In genomic region chr13:81663566-81664330, GRCm38 (mm10) we compare ENCODE assay signal across 11 mouse cellular contexts. TPM values are rescaled to one million over a fixed set of nuclear protein-coding genes. Genes with fewer than 3 reads are reported as not detected.
DNase-seq lines count a peak whose midpoint lies in the region; ATAC-seq and TF ChIP-seq lines count a peak whose summit lies in the region.
"Had no signal": no experiment of that assay in that cellular context is flagged by ENCODE, and none has a peak within 500 bp of the region (broad histone marks: within the 10 kb centered on the region; RNA-seq: fewer than 3 reads in every experiment).

No protein-coding gene starts in this region.

- TF ChIP-seq CTCF in G1E (IDR thresholded peaks at IDR 0.05; ENCODE audit: low read depth, low read length), result no peak
- TF ChIP-seq CTCF in intestine, postnatal 0 days (IDR thresholded peaks at IDR 0.05; ENCODE audit: low read depth), result no peak

- WGBS in hindbrain, embryonic 14.5 days, result 83% methylated on average over 12 of the region's 12 CpGs
- WGBS in hindbrain, embryonic 12.5 days, result 88% methylated on average over 12 of the region's 12 CpGs
- 83% methylated on average over 12 of the region's 12 CpGs for WGBS in intestine, postnatal 0 days
- WGBS in kidney, embryonic 14.5 days, result 88% methylated on average over 12 of the region's 12 CpGs

- no peaks in the 10 kb centered on the region for H3K27me3 ChIP-seq in hindbrain, embryonic 14.5 days (ENCODE audit: control insufficient read depth, insufficient read depth, low read length)
- H3K27me3 ChIP-seq in hindbrain, embryonic 12.5 days, result no peaks in the 10 kb centered on the region
- H3K27me3 ChIP-seq in G1E (ENCODE audit: insufficient read depth, low read length), result no peaks in the 10 kb centered on the region
- no peaks in the 10 kb centered on the region for H3K27me3 ChIP-seq in intestine, postnatal 0 days (replicated peaks; ENCODE audit: control insufficient read depth, insufficient read depth, low read length)
- H3K27me3 ChIP-seq in kidney, embryonic 14.5 days (ENCODE audit: control insufficient read depth, insufficient read depth, low read length), result no peaks in the 10 kb centered on the region
- H3K27me3 ChIP-seq: kidney, embryonic 15.5 days; Patski had no signal

- no peak overlapping the region for H3K9ac ChIP-seq in hindbrain, embryonic 14.5 days
- H3K9ac ChIP-seq in hindbrain, embryonic 12.5 days, result no peak overlapping the region
- no peak overlapping the region for H3K9ac ChIP-seq in intestine, postnatal 0 days (ENCODE audit: low read depth, low read length)
- no peak overlapping the region for H3K9ac ChIP-seq in kidney, embryonic 14.5 days (ENCODE audit: low read depth, low read length)
- H3K9ac ChIP-seq: kidney, embryonic 15.5 days had no signal

- no peak for DNase-seq in hindbrain, embryonic 14.5 days (ENCODE audit: low spot score)
- DNase-seq in G1E (ENCODE audit: low spot score), result peak; percentile 64
- DNase-seq in cerebellum, adult 9-10 months, result peak; percentile 57
- no peak for DNase-seq in adrenal gland, adult 8-10 months
- no peak for DNase-seq in MN1 (ENCODE audit: low spot score)
- DNase-seq: gastrocnemius, postnatal 14 days had no signal

- H3K9me3 ChIP-seq in hindbrain, embryonic 14.5 days (ENCODE audit: control insufficient read depth, low read length), result no peaks in the 10 kb centered on the region
- H3K9me3 ChIP-seq in hindbrain, embryonic 12.5 days (replicated peaks), result no peaks in the 10 kb centered on the region
- H3K9me3 ChIP-seq in G1E (replicated peaks), result no peaks in the 10 kb centered on the region
- H3K9me3 ChIP-seq in intestine, postnatal 0 days (ENCODE audit: control insufficient read depth), result no peaks in the 10 kb centered on the region
- no peaks in the 10 kb centered on the region for H3K9me3 ChIP-seq in kidney, embryonic 14.5 days (ENCODE audit: control insufficient read depth, low read length)
- H3K9me3 ChIP-seq: kidney, embryonic 15.5 days had no signal

- H3K27ac ChIP-seq in hindbrain, embryonic 14.5 days, result no peak overlapping the region
- no peak overlapping the region for H3K27ac ChIP-seq in hindbrain, embryonic 12.5 days
- no peak overlapping the region for H3K27ac ChIP-seq in intestine, postnatal 0 days (ENCODE audit: low read depth, low read length)
- no peak overlapping the region for H3K27ac ChIP-seq in kidney, embryonic 14.5 days (ENCODE audit: low read depth, low read length)
- H3K27ac ChIP-seq: kidney, embryonic 15.5 days had no signal

- peaks cover 51% of the 10 kb centered on the region for H3K36me3 ChIP-seq in hindbrain, embryonic 14.5 days (replicated peaks; ENCODE audit: control insufficient read depth, insufficient read depth)
- peaks cover 37% of the 10 kb centered on the region for H3K36me3 ChIP-seq in hindbrain, embryonic 12.5 days
- H3K36me3 ChIP-seq in G1E (replicated peaks), result peaks cover 55% of the 10 kb centered on the region
- peaks cover 44% of the 10 kb centered on the region for H3K36me3 ChIP-seq in intestine, postnatal 0 days (ENCODE audit: control insufficient read depth, insufficient read depth)
- peaks cover 38% of the 10 kb centered on the region for H3K36me3 ChIP-seq in kidney, embryonic 14.5 days (ENCODE audit: control insufficient read depth, insufficient read depth, low read length)

- peak; percentile 43; the same call in 1 of the 2 replicates for ATAC-seq in hindbrain, embryonic 14.5 days (ENCODE audit: low FRiP score)
- ATAC-seq in hindbrain, embryonic 12.5 days (ENCODE audit: low FRiP score), result no peak; the same call in 1 of the 2 replicates
- peak; percentile 85 for ATAC-seq in G1E (ENCODE audit: extremely low read depth, insufficient number of reproducible peaks, low FRiP score, poor library complexity, severe bottlenecking)
- ATAC-seq in intestine, postnatal 0 days, result 0 out of 2 replicates have a peak, but pooled peaks have one; percentile 26
- ATAC-seq in kidney, embryonic 14.5 days (ENCODE audit: low FRiP score, low TSS enrichment), result no peak

- H3K4me3 ChIP-seq in hindbrain, embryonic 14.5 days (replicated peaks; ENCODE audit: low read length), result no peak overlapping the region
- H3K4me3 ChIP-seq in hindbrain, embryonic 12.5 days, result no peak overlapping the region
- H3K4me3 ChIP-seq in G1E (ENCODE audit: low read depth, low read length), result peak overlapping the region; percentile 39; the same call in 1 of the 2 replicates
- no peak overlapping the region for H3K4me3 ChIP-seq in intestine, postnatal 0 days (ENCODE audit: low read depth, low read length)
- no peak overlapping the region for H3K4me3 ChIP-seq in kidney, embryonic 14.5 days (ENCODE audit: low read length)
- H3K4me3 ChIP-seq: kidney, embryonic 15.5 days had no signal

- no peak overlapping the region for H3K4me2 ChIP-seq in hindbrain, embryonic 14.5 days (replicated peaks)
- no peak overlapping the region for H3K4me2 ChIP-seq in hindbrain, embryonic 12.5 days (replicated peaks)
- H3K4me2 ChIP-seq in intestine, postnatal 0 days (replicated peaks; ENCODE audit: low read depth), result no peak overlapping the region
- H3K4me2 ChIP-seq in kidney, embryonic 14.5 days (replicated peaks; ENCODE audit: low read depth, low read length), result no peak overlapping the region
- H3K4me2 ChIP-seq: kidney, embryonic 15.5 days had no signal

- H3K4me1 ChIP-seq in hindbrain, embryonic 14.5 days (replicated peaks; ENCODE audit: control insufficient read depth, insufficient read depth, low read length), result peaks cover 4% of the 10 kb centered on the region
- peaks cover 6% of the 10 kb centered on the region for H3K4me1 ChIP-seq in hindbrain, embryonic 12.5 days
- peaks cover 45% of the 10 kb centered on the region for H3K4me1 ChIP-seq in G1E (ENCODE audit: insufficient read depth, low read depth, low read length)
- no peaks in the 10 kb centered on the region; the same call in 1 of the 2 replicates for H3K4me1 ChIP-seq in intestine, postnatal 0 days (replicated peaks; ENCODE audit: control insufficient read depth, insufficient read depth, low read length)
- H3K4me1 ChIP-seq in kidney, embryonic 14.5 days (ENCODE audit: control insufficient read depth, insufficient read depth, low read length), result peaks cover 3% of the 10 kb centered on the region

RNA-seq across cellular contexts. Expression of gene Lysmd3, which starts 6.3 kb away (rescaled TPM):
- 23.8 and 24.5 TPM in 2 replicates for polyA plus RNA-seq in hindbrain, embryonic 14.5 days (2014; fragmentation: Nextera tagmentation; extraction: Ambion mirVana)
- 28.4 and 29.9 TPM in 2 replicates for polyA plus RNA-seq in hindbrain, embryonic 12.5 days (2016; fragmentation: Nextera tagmentation; extraction: Ambion mirVana)
- total RNA-seq in G1E (2014; fragmentation: Nextera tagmentation) (52.9 and 64.9 TPM in 2 replicates), G1E (2017) (30.1 and 55.0 TPM in 2 replicates)
- polyA plus RNA-seq in G1E (2012), result 3.6 and 4.4 TPM in 2 replicates
- 32.4 and 32.7 TPM in 2 replicates for polyA plus RNA-seq in intestine, postnatal 0 days (2015; fragmentation: Nextera tagmentation; extraction: Ambion mirVana)
- 17.8 and 27.0 TPM in 2 replicates for polyA plus RNA-seq in kidney, embryonic 14.5 days (2014; fragmentation: Nextera tagmentation; extraction: Ambion mirVana)
- 10 to 100 TPM; 18.7 to 28.7 (median 21.8) TPM for total RNA-seq in adrenal gland, adult 8-10 months (2022)

RNA-seq across cellular contexts. Expression of gene Adgrv1, which starts 30.8 kb away (rescaled TPM):
- 9.8 and 13.2 TPM in 2 replicates for polyA plus RNA-seq in hindbrain, embryonic 14.5 days (2014; fragmentation: Nextera tagmentation; extraction: Ambion mirVana)
- 28.5 and 35.7 TPM in 2 replicates for polyA plus RNA-seq in hindbrain, embryonic 12.5 days (2016; fragmentation: Nextera tagmentation; extraction: Ambion mirVana)
- total RNA-seq in G1E (2014; fragmentation: Nextera tagmentation) (not detected in 2 replicates), G1E (2017) (0.41 and 0.49 TPM in 2 replicates)
- polyA plus RNA-seq in G1E (2012), result not detected in 2 replicates
- polyA plus RNA-seq in intestine, postnatal 0 days (2015; fragmentation: Nextera tagmentation; extraction: Ambion mirVana), result 0.86 and 0.90 TPM in 2 replicates
- polyA plus RNA-seq in kidney, embryonic 14.5 days (2014; fragmentation: Nextera tagmentation; extraction: Ambion mirVana), result 4.0 and 4.6 TPM in 2 replicates
- 1 to 10 TPM; 1.6 to 2.9 (median 1.7) TPM for total RNA-seq in adrenal gland, adult 8-10 months (2022)

RNA-seq across cellular contexts. Expression of gene Polr3g, which starts 47.1 kb away (rescaled TPM):
- 3.8 and 5.0 TPM in 2 replicates for polyA plus RNA-seq in hindbrain, embryonic 14.5 days (2014; fragmentation: Nextera tagmentation; extraction: Ambion mirVana)
- polyA plus RNA-seq in hindbrain, embryonic 12.5 days (2016; fragmentation: Nextera tagmentation; extraction: Ambion mirVana), result 7.5 and 9.0 TPM in 2 replicates
- total RNA-seq in G1E (2014; fragmentation: Nextera tagmentation) (32.7 and 46.3 TPM in 2 replicates), G1E (2017) (43.7 and 46.2 TPM in 2 replicates)
- polyA plus RNA-seq in G1E (2012), result 1.1 and 2.0 TPM in 2 replicates
- 6.2 and 8.9 TPM in 2 replicates for polyA plus RNA-seq in intestine, postnatal 0 days (2015; fragmentation: Nextera tagmentation; extraction: Ambion mirVana)
- polyA plus RNA-seq in kidney, embryonic 14.5 days (2014; fragmentation: Nextera tagmentation; extraction: Ambion mirVana), result 14.4 and 15.0 TPM in 2 replicates
- total RNA-seq in adrenal gland, adult 8-10 months (2022), result 10 to 100 TPM in 1 of 4 experiments, 1 to 10 TPM in 3; 5.9 to 11.1 (median 8.4) TPM

RNA-seq across cellular contexts. Expression of gene Mblac2, which starts 47.4 kb away (rescaled TPM):
- 49.2 and 51.1 TPM in 2 replicates for polyA plus RNA-seq in hindbrain, embryonic 14.5 days (2014; fragmentation: Nextera tagmentation; extraction: Ambion mirVana)
- 9.9 and 10.1 TPM in 2 replicates for polyA plus RNA-seq in hindbrain, embryonic 12.5 days (2016; fragmentation: Nextera tagmentation; extraction: Ambion mirVana)
- total RNA-seq in G1E (2014; fragmentation: Nextera tagmentation) (7.8 and 9.9 TPM in 2 replicates), G1E (2017) (5.1 and 6.1 TPM in 2 replicates)
- 0.62 and 0.75 TPM in 2 replicates for polyA plus RNA-seq in G1E (2012)
- polyA plus RNA-seq in intestine, postnatal 0 days (2015; fragmentation: Nextera tagmentation; extraction: Ambion mirVana), result 3.7 and 4.6 TPM in 2 replicates
- polyA plus RNA-seq in kidney, embryonic 14.5 days (2014; fragmentation: Nextera tagmentation; extraction: Ambion mirVana), result 5.1 and 7.1 TPM in 2 replicates
- 10 to 100 TPM; 12.2 to 19.5 (median 14.7) TPM for total RNA-seq in adrenal gland, adult 8-10 months (2022)

Comparison
In these comparisons a context has a peak if more than half of its experiments do, and no peak if none do; other contexts are left out.
1. ATAC-seq: peak in hindbrain, embryonic 14.5 days (single experiment), G1E (single experiment) and intestine, postnatal 0 days (single experiment); none in hindbrain, embryonic 12.5 days (single experiment) and kidney, embryonic 14.5 days (single experiment).
2. DNase-seq: peak in G1E (single experiment) and cerebellum, adult 9-10 months (single experiment); none in hindbrain, embryonic 14.5 days (single experiment), adrenal gland, adult 8-10 months (single experiment) and MN1 (single experiment).